Mouse (Mus musculus) frontal cortex, postnatal 25 days (tissue): Measurements from ENCODE around the gene Ncoa4.

Experiments
- DNase-seq, 2 experiments: peaks; one replicate each; pipeline ENCODE4 v3.0.0; 2022; ENCODE audit warnings: low spot score in 2 of 2

Ncoa4 gene

DNA sequence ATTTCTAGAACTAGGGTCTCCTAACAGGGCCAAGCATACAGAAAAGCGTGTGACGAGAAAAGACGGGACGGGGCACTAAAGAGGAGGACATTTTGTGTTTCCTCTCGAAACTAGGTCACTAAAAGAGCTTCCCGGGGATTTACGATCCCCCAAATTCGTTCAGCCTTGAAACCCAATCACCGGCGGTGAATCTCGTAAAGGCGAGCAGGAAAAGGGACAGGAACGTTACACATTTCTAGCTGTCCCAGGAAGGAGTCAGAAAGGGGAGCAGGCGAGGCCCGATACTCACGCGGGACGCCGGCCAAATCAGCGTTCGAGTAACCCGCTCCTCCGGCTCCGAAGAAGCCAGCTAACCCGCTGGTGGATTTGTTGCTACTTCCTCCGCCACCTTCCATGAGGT lies 41.7 kb downstream of the Ncoa4 start:
- DNase-seq = no peak

GRCm38 (mm10) chr14:32201791-32202451 lies 42.3 kb downstream of the Ncoa4 start, which contains the start of the genes Timm23 and Parg:
Gene Timm23 (minus strand): TSS chr14:32201898.
Gene Parg (plus strand): TSS chr14:32201949.
- DNase-seq = peak; percentile 68 to 83

DNA sequence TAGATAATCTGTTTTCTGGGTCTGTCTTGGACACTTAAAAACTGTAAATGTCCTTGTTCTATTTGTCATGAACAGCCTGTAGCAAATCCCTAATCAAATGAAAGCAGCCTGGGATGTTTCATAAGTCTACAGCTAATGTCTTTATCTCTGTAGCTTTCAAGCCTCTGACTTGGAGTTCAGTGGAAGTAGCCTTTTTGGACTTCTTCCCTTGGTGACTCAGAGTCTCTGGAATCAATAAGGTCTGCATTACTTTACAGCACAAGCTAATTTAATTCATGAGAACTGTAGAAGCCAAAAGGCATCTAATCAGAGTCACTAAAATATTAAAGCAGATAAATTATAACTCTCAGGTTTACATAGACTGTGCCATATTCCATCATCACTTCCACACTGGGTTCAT lies 66.9 kb downstream of the Ncoa4 start:
- no peak for DNase-seq

- DNase-seq = peak; percentile 44 to 61
Measured at GRCm38 (mm10) chr14:32228996-32229395, 69.3 kb downstream of the Ncoa4 start.
